Comparison of ENCODE assay signal across 8 mouse cellular contexts in the genomic region with DNA sequence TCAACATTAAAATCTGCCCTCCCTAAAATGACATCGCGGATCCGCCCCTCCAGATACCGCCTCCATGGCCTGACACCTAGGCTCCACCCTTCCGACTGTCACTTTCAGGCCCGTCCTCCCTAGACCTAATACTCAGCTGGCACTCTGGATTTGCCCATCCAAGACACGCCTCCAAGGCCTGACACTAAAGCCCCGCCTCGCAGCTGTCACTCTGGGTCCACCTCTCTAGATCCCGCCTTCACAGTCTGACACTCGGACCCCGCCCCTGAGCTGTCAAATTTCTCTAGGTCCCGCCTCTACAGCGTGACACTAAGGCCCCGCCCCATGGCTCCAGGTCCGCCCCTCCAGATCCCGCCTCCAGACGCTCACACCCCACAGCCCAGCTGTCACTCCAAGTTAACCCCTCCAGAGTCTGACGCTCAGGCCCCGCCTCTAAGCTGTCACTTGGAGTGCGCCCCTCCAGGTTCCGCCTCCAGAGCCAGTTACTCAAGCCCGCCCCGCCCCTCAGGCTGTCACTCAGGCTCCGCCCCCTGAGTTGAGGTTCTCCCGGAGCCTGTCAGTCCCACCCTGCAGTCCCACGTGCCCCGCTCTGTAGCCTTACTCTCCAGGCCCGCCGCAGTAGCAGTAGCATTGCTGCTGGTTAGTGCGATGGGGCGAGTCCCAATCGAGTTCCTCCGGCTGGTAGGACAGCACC. TPM values are rescaled to one million over a fixed set of nuclear protein-coding genes. Genes with fewer than 3 reads are reported as not detected.
A peak's percentile ranks its signal among the peaks of the same experiment; 100 is the strongest.
DNase-seq lines count a peak whose midpoint lies in the region; ATAC-seq and TF ChIP-seq lines count a peak whose summit lies in the region.

No protein-coding gene starts in this region.

- H3K36me3 ChIP-seq in megakaryocyte, embryonic 14.5 days (replicated peaks; ENCODE audit: low read length), result peaks cover 18% of the 10 kb centered on the region

- H3K4me3 ChIP-seq in cortical plate, adult 2 months (ENCODE audit: insufficient read depth, low read length), result peak overlapping the region; percentile 17
- peak overlapping the region; percentile 90 for H3K4me3 ChIP-seq in megakaryocyte, embryonic 14.5 days (replicated peaks)

- no peaks in the 10 kb centered on the region for H3K4me1 ChIP-seq in cortical plate, adult 2 months (ENCODE audit: control insufficient read depth, insufficient read depth, low read length)
- peaks cover 43% of the 10 kb centered on the region for H3K4me1 ChIP-seq in megakaryocyte, embryonic 14.5 days

- peak; percentile 96 for TF ChIP-seq POLR2A in cortical plate, adult 2 months (IDR thresholded peaks at IDR 0.05; ENCODE audit: extremely low read depth, insufficient read depth, low read length)

- no peaks in the 10 kb centered on the region for H3K9me3 ChIP-seq in megakaryocyte, embryonic 14.5 days

- TF ChIP-seq CTCF in cortical plate, adult 2 months (IDR thresholded peaks at IDR 0.05; ENCODE audit: extremely low read depth, insufficient read depth, low read length), result no peak

- DNase-seq in gastrocnemius, adult 8-10 months (ENCODE audit: low spot score in 2 of 2), result peak; percentile 99 to 100
- DNase-seq in hindlimb bud, embryonic 11.5 days (ENCODE audit: extremely low spot score, low read depth, low spot score), result peak; percentile 80
- peak; percentile 90 to 99 for DNase-seq in left cerebral cortex, adult 8-10 months (ENCODE audit: low spot score in 2 of 2)
- DNase-seq in right cerebral cortex, postnatal 10 days (ENCODE audit: low spot score in 2 of 2), result peak; percentile 99 to 100
- peak; percentile 94 for DNase-seq in urinary bladder, postnatal 25 days (ENCODE audit: low spot score)

- H3K27me3 ChIP-seq in megakaryocyte, embryonic 14.5 days (replicated peaks), result peaks cover 7% of the 10 kb centered on the region

- peak; percentile 86 for ATAC-seq in activated CD4-positive, CD25-positive, alpha-beta regulatory T cell, adult 4 months

- no peak overlapping the region for H3K27ac ChIP-seq in cortical plate, adult 2 months (ENCODE audit: insufficient read depth, low read length)

RNA-seq across cellular contexts. Expression of a gene that starts 8.8 kb away (rescaled TPM):
- polyA plus RNA-seq in activated CD4-positive, CD25-positive, alpha-beta regulatory T cell, adult 4 months (2017; shearing (Covaris generic)), result 1 to 10 TPM; 1.2 to 1.8 TPM
- polyA plus RNA-seq in cortical plate, adult 2 months (2012; rRNA removed), result 0.95 and 0.98 TPM in 2 replicates
- 1 to 10 TPM in 1 of 4 experiments, under 1 TPM in 3; 0.29 to 1.1 (median 0.46) TPM for total RNA-seq in gastrocnemius, adult 8-10 months (2022)
- 1 to 10 TPM in 1 of 4 experiments, under 1 TPM in 3; 0.65 to 1.2 (median 0.79) TPM for total RNA-seq in left cerebral cortex, adult 8-10 months (2022)
- 1.2 TPM in 1 of 2 replicates, not detected in the other for polyA plus RNA-seq in megakaryocyte, embryonic 14.5 days (2012; ENCODE audit: insufficient read depth, low replicate concordance)

RNA-seq across cellular contexts. Expression of a gene that starts 30.2 kb away (rescaled TPM):
- polyA plus RNA-seq in activated CD4-positive, CD25-positive, alpha-beta regulatory T cell, adult 4 months (2017; shearing (Covaris generic)), result 10 to 100 TPM; 61.0 to 74.1 TPM
- polyA plus RNA-seq in cortical plate, adult 2 months (2012; rRNA removed), result 41.7 and 43.9 TPM in 2 replicates
- total RNA-seq in gastrocnemius, adult 8-10 months (2022), result 10 to 100 TPM; 11.0 to 18.6 (median 15.5) TPM
- 10 to 100 TPM; 33.6 to 46.2 (median 38.1) TPM for total RNA-seq in left cerebral cortex, adult 8-10 months (2022)
- 2.9 and 3.4 TPM in 2 replicates for polyA plus RNA-seq in megakaryocyte, embryonic 14.5 days (2012; ENCODE audit: insufficient read depth, low replicate concordance)

RNA-seq across cellular contexts. Expression of a gene that starts 30.8 kb away (rescaled TPM):
- not detected for polyA plus RNA-seq in activated CD4-positive, CD25-positive, alpha-beta regulatory T cell, adult 4 months (2017; shearing (Covaris generic))
- polyA plus RNA-seq in cortical plate, adult 2 months (2012; rRNA removed), result 0.52 and 0.62 TPM in 2 replicates
- under 1 TPM; 0.20 to 0.31 (median 0.22) TPM for total RNA-seq in gastrocnemius, adult 8-10 months (2022)
- under 1 TPM in 2 of 4 experiments, not detected in 2; 0.22 to 0.37 TPM for total RNA-seq in left cerebral cortex, adult 8-10 months (2022)
- not detected in 2 replicates for polyA plus RNA-seq in megakaryocyte, embryonic 14.5 days (2012; ENCODE audit: insufficient read depth, low replicate concordance)

RNA-seq across cellular contexts. Expression of a gene that starts 56.6 kb away (rescaled TPM):
- 100 to 1,000 TPM; 213 to 237 TPM for polyA plus RNA-seq in activated CD4-positive, CD25-positive, alpha-beta regulatory T cell, adult 4 months (2017; shearing (Covaris generic))
- polyA plus RNA-seq in cortical plate, adult 2 months (2012; rRNA removed), result 0.83 and 1.4 TPM in 2 replicates
- total RNA-seq in gastrocnemius, adult 8-10 months (2022), result 1 to 10 TPM in 1 of 4 experiments, under 1 TPM in 2, not detected in 1; 0.27 to 1.4 (median 0.58) TPM
- 1 to 10 TPM; 1.3 to 1.9 (median 1.6) TPM for total RNA-seq in left cerebral cortex, adult 8-10 months (2022)
- 0.44 TPM in 1 of 2 replicates, not detected in the other for polyA plus RNA-seq in megakaryocyte, embryonic 14.5 days (2012; ENCODE audit: insufficient read depth, low replicate concordance)
